Mouse (Mus musculus): ENCODE data around the gene Eml4.

GRCm38 (mm10) chr17:83513655-83514212 is 163.0 kb downstream of the Eml4 start:
- no peak for TF ChIP-seq POLR2A (IDR thresholded peaks at IDR 0.05; ENCODE audit: extremely low read depth, insufficient read depth, low read length)
- no peak for TF ChIP-seq CTCF (IDR thresholded peaks at IDR 0.05; ENCODE audit: low read depth, low read length)
